Mouse (Mus musculus): ENCODE measurements around the gene Anxa4.

- no peak for TF ChIP-seq POLR2A (IDR thresholded peaks at IDR 0.05; ENCODE audit: borderline replicate concordance, insufficient read depth, low read length)
- no peak for TF ChIP-seq CTCF (IDR thresholded peaks at IDR 0.05; ENCODE audit: borderline replicate concordance, insufficient read depth, low read depth, low read length)
Observed at GRCm38 (mm10) chr6:86830738-86831500, 37.5 kb upstream of the Anxa4 start.

Data from cerebellum, adult 2 months (tissue).